ENCODE assay signal across 8 mouse cellular contexts in the genomic region with DNA sequence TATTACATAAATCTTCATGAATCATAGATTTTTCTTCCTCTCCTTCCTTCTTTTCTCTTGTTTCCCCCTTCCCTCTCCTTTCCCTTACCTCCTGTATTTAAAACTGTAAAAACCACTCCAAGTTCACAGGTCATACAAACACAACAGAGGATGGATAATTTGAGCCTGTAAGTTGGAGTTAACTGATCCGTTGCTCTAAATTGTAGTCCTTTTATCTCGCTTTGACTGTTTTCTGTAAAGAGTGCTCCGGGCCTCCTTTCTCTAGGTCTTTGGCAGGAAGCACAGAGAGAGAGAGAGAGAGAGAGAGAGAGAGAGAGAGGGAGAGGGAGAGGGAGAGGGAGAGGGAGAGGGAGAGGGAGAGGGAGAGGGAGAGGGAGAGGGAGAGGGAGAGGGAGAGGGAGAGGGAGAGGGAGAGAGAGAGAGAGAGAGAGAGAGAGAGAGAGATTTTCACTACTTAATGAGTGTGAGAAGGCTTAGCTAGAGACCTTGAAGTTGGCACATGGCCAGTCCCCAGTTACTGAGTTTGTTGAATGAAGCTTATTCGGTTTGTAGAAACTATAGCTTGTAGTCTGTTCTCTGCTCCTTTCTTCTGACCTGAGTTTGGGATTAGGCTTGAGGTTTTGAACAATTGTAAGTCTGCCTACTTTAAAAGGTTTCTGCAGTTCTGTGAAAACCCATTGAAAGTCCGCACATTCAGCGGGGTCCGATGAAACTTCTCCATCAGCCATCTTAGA.
A peak's percentile ranks its signal among the peaks of the same experiment; 100 is the strongest.
DNase-seq lines count a peak whose midpoint lies in the region; ATAC-seq and TF ChIP-seq lines count a peak whose summit lies in the region.

No protein-coding gene starts in this region.

- H3K79me2 ChIP-seq in myocyte (ENCODE audit: control insufficient read depth, insufficient read depth), result no peaks in the 10 kb centered on the region

- peak overlapping the region; percentile 77 for H3K4me2 ChIP-seq in myocyte (ENCODE audit: low read depth)

- H3K4me3 ChIP-seq in myocyte, result no peak overlapping the region

- H3K27me3 ChIP-seq in myocyte (ENCODE audit: control insufficient read depth, insufficient read depth, insufficient read length), result no peaks in the 10 kb centered on the region

- peaks cover 6% of the 10 kb centered on the region for H3K36me3 ChIP-seq in myocyte (ENCODE audit: control insufficient read depth, insufficient read depth)

- DNase-seq in cerebellum, postnatal 14 days, result peak; percentile 49 to 65
- no peak for DNase-seq in cerebellum, adult 8-10 months
- DNase-seq in right cerebral cortex, postnatal 14 days, result peak; percentile 55
- DNase-seq in right cerebral cortex, adult 18-20 months, result no peak
- peak; percentile 5 for DNase-seq in induced T-regulatory cell, adult 2 months (ENCODE audit: low read depth)
- DNase-seq in thymus, adult 18-20 months, result no peak

- H3ac ChIP-seq in myocyte (ENCODE audit: control insufficient read depth, insufficient read length), result no peak overlapping the region

- ATAC-seq in megakaryocyte progenitor cell, adult 5-6 weeks (replicated peaks; ENCODE audit: poor library complexity), result no peak

- TF ChIP-seq POLR2A in myocyte (IDR thresholded peaks at IDR 0.05; ENCODE audit: insufficient read length, low read depth), result no peak

TF ChIP-seq in myocyte, 11 proteins besides CTCF, POLR2A, EP300 and RAD21:
- no peak for TF ChIP-seq TCF12 (IDR thresholded peaks at IDR 0.05; ENCODE audit: insufficient read depth, poor library complexity, severe bottlenecking)
- TF ChIP-seq E2F4 (IDR thresholded peaks at IDR 0.05; ENCODE audit: insufficient read depth), result no peak

Comparison
In these comparisons a context has a peak if more than half of its experiments do, and no peak if none do; other contexts are left out.
1. DNase-seq: peak in cerebellum, postnatal 14 days (2 of 2), right cerebral cortex, postnatal 14 days (single experiment) and induced T-regulatory cell, adult 2 months (single experiment); none in cerebellum, adult 8-10 months (single experiment), right cerebral cortex, adult 18-20 months (single experiment) and thymus, adult 18-20 months (0 of 2).